Mouse (Mus musculus): ENCODE results near the gene C1rl.
A peak's percentile ranks its signal among the peaks of the same experiment; 100 is the strongest.

GRCm38 (mm10) chr6:124485414-124486144 lies 7.3 kb upstream of the C1rl start:
- TF ChIP-seq POLR2A (IDR thresholded peaks at IDR 0.05; ENCODE audit: insufficient read depth, low read length): peak; percentile 80
- no peak for TF ChIP-seq CTCF (IDR thresholded peaks at IDR 0.05; ENCODE audit: low read depth, low read length)
- TF ChIP-seq EP300 (IDR thresholded peaks at IDR 0.05; ENCODE audit: insufficient read depth, low read depth, low read length): no peak

Measured in ES-Bruce4 (cell line).